Mouse (Mus musculus) G1E (cell line): ENCODE results near the gene Rps18.
"Not testable (repeated sequence)": the region's sequence is repeated elsewhere in the genome, so short reads cannot be mapped to it uniquely, and the experiment has no call there.

Experiments
- CTCF ChIP-seq: IDR thresholded peaks from 2 replicates; pipeline ENCODE4 v1.5.1; 2012; ENCODE audit warnings: low read depth, low read length, inconsistent platforms, mixed read lengths
- GATA1 ChIP-seq: IDR thresholded peaks from 2 replicates; pipeline ENCODE4 v1.6.1; 2012; ENCODE audit warnings: borderline replicate concordance, low read length, inconsistent platforms, mixed read lengths
- POLR2AphosphoS5 ChIP-seq: IDR thresholded peaks from 2 replicates; pipeline ENCODE4 v1.6.1; 2012; ENCODE audit warnings: low read depth, low read length, inconsistent platforms; ENCODE audit not compliant: insufficient replicate concordance
- TAL1 ChIP-seq: conservative IDR thresholded peaks from 2 replicates; pipeline ENCODE4 v1.6.1; 2012; ENCODE audit warnings: low read depth, low read length, inconsistent platforms, mixed read lengths

DNA sequence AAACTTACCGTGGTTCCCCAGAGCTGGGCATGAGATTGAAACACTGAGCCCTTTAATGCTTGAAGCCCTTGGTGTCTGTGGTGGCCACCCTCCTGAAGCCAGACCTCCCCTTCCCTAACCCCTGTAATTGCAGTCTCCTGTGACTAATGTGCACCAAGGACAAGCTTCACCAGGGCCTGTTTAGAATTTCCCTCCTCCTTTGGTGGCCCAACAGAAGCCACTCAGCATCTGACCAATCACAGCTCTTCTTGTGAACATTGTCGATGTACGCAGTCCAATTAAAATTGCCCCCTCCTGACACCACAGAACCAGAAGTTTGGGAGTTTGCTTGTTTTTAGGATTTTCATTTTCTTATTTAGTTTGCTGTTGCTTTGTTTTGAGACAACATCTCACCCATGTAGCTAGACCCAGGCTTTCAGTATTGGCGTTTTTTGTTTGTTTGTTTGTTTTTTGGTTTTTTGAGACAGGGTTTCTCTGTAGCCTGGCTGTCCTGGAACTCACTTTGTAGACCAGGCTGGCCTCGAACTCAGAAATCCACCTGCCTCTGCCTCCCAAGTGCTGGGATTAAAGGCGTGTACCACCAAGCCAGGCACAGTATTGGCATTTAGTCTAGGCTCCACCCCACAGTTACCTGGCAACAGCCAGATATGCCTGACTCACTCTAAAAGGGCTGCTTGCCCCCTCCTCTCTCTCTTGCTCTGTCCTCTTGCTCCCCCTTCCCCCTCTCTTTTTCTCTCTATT is 51.7 kb downstream of the Rps18 start:
- not testable (repeated sequence) for TF ChIP-seq CTCF, TAL1, POLR2AphosphoS5, GATA1
